Mouse (Mus musculus) midbrain, embryonic 16.5 days (tissue): ENCODE results near the gene Gm5089. TPM values are rescaled to one million over a fixed set of nuclear protein-coding genes. Genes with fewer than 3 reads are reported as not detected.

ENCODE experiments used
- ATAC-seq: fragments of 200-750 bp; cut with Nextera tagmentation; 2 replicates; pipeline ENCODE4 v1.8.0; 2017; ENCODE audit warnings: moderate TSS enrichment
- H3K27ac ChIP-seq: fragments of 300-500 bp; sonication (generic); 2 replicates; pipeline ENCODE4 v1.5.1; 2014; ENCODE audit warnings: mild to moderate bottlenecking, low read length, mixed read lengths
- H3K27me3 ChIP-seq: fragments of 300-500 bp; sonication (generic); 2 replicates; pipeline ENCODE4 v1.6.1; 2014; ENCODE audit warnings: low read depth, low read length, mixed read lengths; ENCODE audit not compliant: control insufficient read depth, insufficient read depth
- H3K36me3 ChIP-seq: fragments of 300-500 bp; sonication (generic); 2 replicates; pipeline ENCODE4 v1.6.1; 2014; ENCODE audit warnings: mild to moderate bottlenecking, low read length, moderate library complexity, mixed read lengths; ENCODE audit not compliant: control insufficient read depth, insufficient read depth
- H3K4me1 ChIP-seq: fragments of 300-500 bp; sonication (generic); 2 replicates; pipeline ENCODE4 v1.6.1; 2014; ENCODE audit warnings: mild to moderate bottlenecking, low read length, mixed read lengths; ENCODE audit not compliant: control insufficient read depth, insufficient read depth
- H3K4me2 ChIP-seq: fragments of 300-500 bp; sonication (generic); 2 replicates; pipeline ENCODE4 v1.6.1; 2014; ENCODE audit warnings: mild to moderate bottlenecking, low read length, mixed read lengths
- H3K4me3 ChIP-seq: fragments of 300-500 bp; sonication (generic); 2 replicates; pipeline ENCODE4 v1.5.1; 2014; ENCODE audit warnings: low read depth, mild to moderate bottlenecking, low read length, moderate library complexity, mixed read lengths
- H3K9ac ChIP-seq: fragments of 300-500 bp; sonication (generic); 2 replicates; pipeline ENCODE4 v1.6.1; 2014; ENCODE audit warnings: low read depth, low read length, mixed read lengths
- H3K9me3 ChIP-seq: fragments of 300-500 bp; sonication (generic); replicated peaks from 2 replicates; pipeline ENCODE4 v1.6.1; 2014; ENCODE audit warnings: mild to moderate bottlenecking, low read length, mixed read lengths; ENCODE audit not compliant: control insufficient read depth, poor library complexity, severe bottlenecking
- WGBS: fragments of 180-500 bp; shearing (Covaris S2); extraction: QIAGEN DNeasy Blood & Tissue Kit; methylation state at CpG from one replicate; pipeline ENCODE4 v1.1.7; 2014; 5-methylcytosine and 5-hydroxymethylcytosine counted together
- polyA plus RNA-seq: library from polyadenylated mRNA; unstranded; fragments of >200 nt; fragmentation: Nextera tagmentation; extraction: Ambion mirVana; gene quantifications from 2 replicates; pipeline ENCODE4 v1.2.1, GENCODE M21; 2015

The Gm5089 gene
- polyA plus RNA-seq: 0.82 and 1.4 TPM in 2 replicates

DNA sequence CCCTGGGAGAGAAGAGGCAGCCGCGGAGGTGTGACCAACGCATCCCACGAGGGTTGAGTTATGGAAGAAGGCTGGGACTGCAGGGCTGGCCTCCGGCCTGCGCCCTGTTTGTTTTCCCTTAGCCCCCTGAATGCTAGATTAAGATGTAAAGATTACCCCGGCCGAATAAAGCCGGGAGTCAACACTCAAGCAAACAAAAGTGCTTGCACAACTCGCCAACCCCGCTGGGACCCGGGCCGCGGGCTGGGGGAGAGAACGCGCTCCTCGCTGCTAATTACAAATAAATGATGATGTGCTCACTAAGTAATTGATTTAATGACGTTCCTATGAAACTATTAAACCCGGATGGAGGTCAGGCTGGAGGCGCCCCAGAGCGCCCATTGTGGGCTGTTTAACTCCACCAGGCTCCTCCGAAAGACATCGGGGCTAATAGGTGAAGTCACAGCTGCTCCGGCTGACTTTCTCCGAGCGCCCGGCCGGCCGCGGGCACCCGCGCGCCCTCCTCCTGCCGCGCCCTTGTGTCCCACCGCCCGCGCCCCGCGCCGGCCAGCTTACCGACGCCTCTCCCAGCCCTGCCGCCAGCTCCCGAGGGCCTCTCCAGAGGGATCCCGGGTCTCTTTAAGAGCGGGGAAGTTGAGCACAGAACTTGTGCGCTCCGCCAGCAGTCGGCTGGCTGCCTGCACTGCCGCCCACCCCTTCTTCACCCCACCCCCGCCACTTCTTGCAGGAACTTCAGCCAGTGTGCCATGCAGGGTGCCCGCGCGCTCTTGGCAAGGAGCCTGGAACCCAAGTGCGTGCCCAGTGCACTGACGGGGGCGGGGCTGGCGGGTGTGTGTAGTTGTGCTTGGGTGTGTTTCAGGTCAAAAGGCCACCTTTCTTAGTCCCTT is at the start of gene Gm5089:
Gene Gm5089 (minus strand): TSS at position 620 of the 887 bp plus-strand sequence.
- peaks cover 61% of the 10 kb centered on the region for H3K27me3 ChIP-seq
- peak within 1 kb of the TSS; percentile 56 for H3K9ac ChIP-seq
- peak within 1 kb of the TSS; percentile 40 for H3K4me3 ChIP-seq
- peak within 1 kb of the TSS; percentile 69 for H3K27ac ChIP-seq
- no peaks in the 10 kb centered on the region for H3K9me3 ChIP-seq
- peak; percentile 33 for ATAC-seq
- peak within 1 kb of the TSS; percentile 67 for H3K4me2 ChIP-seq
- no peaks in the 10 kb centered on the region for H3K36me3 ChIP-seq
- H3K4me1 ChIP-seq: peaks cover 14% of the 10 kb centered on the region
- WGBS: 1% methylated on average over 55 of the region's 59 CpGs

GRCm38 (mm10) chr14:122492015-122492414 is 41.1 kb upstream of the Gm5089 start:
- H3K27ac ChIP-seq: no peak overlapping the region
- no peaks in the 10 kb centered on the region for H3K36me3 ChIP-seq
- 70% methylated on average over 1 of the region's 1 CpGs for WGBS
- no peak for ATAC-seq
- H3K4me2 ChIP-seq: no peak overlapping the region
- no peaks in the 10 kb centered on the region for H3K4me1 ChIP-seq
- no peak overlapping the region for H3K9ac ChIP-seq
- peaks cover 23% of the 10 kb centered on the region for H3K27me3 ChIP-seq
- H3K4me3 ChIP-seq: no peak overlapping the region
- peaks cover 3% of the 10 kb centered on the region; the same call in 1 of the 2 replicates for H3K9me3 ChIP-seq

DNA sequence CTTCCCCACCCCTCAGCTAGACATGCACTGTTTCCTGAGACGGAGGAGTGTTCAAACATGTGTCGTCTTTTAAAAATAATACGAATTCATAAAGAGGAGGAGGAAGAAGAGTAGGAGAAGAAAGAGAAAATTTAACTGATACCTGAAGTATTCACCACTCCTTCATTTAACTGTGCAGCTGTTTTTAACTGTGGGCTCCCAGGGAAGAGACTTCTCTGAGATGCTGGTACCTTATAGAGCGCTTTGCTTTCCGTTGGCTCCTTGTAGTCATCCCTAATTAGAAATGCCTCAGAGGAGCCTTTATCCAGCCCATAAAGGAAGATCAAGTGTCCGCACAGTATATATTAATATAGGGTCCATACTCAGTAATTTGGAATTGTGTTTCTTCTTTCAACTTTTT is 40.6 kb upstream of the Gm5089 start:
- no peaks in the 10 kb centered on the region for H3K4me1 ChIP-seq
- no peak overlapping the region for H3K4me3 ChIP-seq
- H3K27ac ChIP-seq: no peak overlapping the region
- WGBS: 63% methylated on average over 6 of the region's 6 CpGs
- H3K9ac ChIP-seq: no peak overlapping the region
- H3K9me3 ChIP-seq: peaks cover 3% of the 10 kb centered on the region; the same call in 1 of the 2 replicates
- no peak overlapping the region for H3K4me2 ChIP-seq
- no peak for ATAC-seq
- H3K27me3 ChIP-seq: peaks cover 24% of the 10 kb centered on the region
- H3K36me3 ChIP-seq: no peaks in the 10 kb centered on the region

- Histone ChIP-seq H3K4me2 (peak within 1 kb of the TSS; percentile 42), H3K36me3 (no peaks in the 10 kb centered on the region), H3K27ac (peak within 1 kb of the TSS; percentile 68), H3K4me1 (peaks cover 2% of the 10 kb centered on the region; the same call in 1 of the 2 replicates), H3K4me3 (peak within 1 kb of the TSS; percentile 18), H3K9me3 (peaks cover 3% of the 10 kb centered on the region; the same call in 1 of the 2 replicates), H3K9ac (peak within 1 kb of the TSS; percentile 36; the same call in 1 of the 2 replicates), H3K27me3 (peaks cover 26% of the 10 kb centered on the region)
- ATAC-seq: peak; percentile 79
- WGBS: 1% methylated on average over 44 of the region's 51 CpGs
These were observed 39.8 kb upstream of the Gm5089 start, which contains the start of gene Gm10837 for GRCm38 (mm10) chr14:122490441-122491328. Gm10837 (plus strand) TSS chr14:122490586.

- peaks cover 27% of the 10 kb centered on the region for H3K27me3 ChIP-seq
These were observed 38.9 kb upstream of the Gm5089 start for GRCm38 (mm10) chr14:122489686-122490414.

GRCm38 (mm10) chr14:122489041-122489440 is 38.1 kb upstream of the Gm5089 start:
- Histone ChIP-seq H3K4me1 (peaks cover 2% of the 10 kb centered on the region; the same call in 1 of the 2 replicates), H3K36me3 (no peaks in the 10 kb centered on the region), H3K4me3 (no peak overlapping the region), H3K9me3 (no peaks in the 10 kb centered on the region; the same call in 1 of the 2 replicates), H3K27ac (no peak overlapping the region), H3K9ac (no peak overlapping the region), H3K4me2 (peak overlapping the region; percentile 30), H3K27me3 (peaks cover 35% of the 10 kb centered on the region)
- no peak for ATAC-seq
- WGBS: 2% methylated on average over 5 of the region's 5 CpGs

More at GRCm38 (mm10) chr14:122489686-122490414, 38.9 kb upstream of the Gm5089 start:
- Histone ChIP-seq H3K9ac (no peak overlapping the region), H3K4me3 (no peak overlapping the region; the same call in 1 of the 2 replicates), H3K27ac (peak overlapping the region; percentile 68; the same call in 1 of the 2 replicates), H3K4me1 (peaks cover 2% of the 10 kb centered on the region; the same call in 1 of the 2 replicates), H3K4me2 (peak overlapping the region; percentile 42), H3K36me3 (no peaks in the 10 kb centered on the region), H3K9me3 (peaks cover 3% of the 10 kb centered on the region; the same call in 1 of the 2 replicates)
- no peak for ATAC-seq
- WGBS: 4% methylated on average over 12 of the region's 12 CpGs

GRCm38 (mm10) chr14:122487366-122487765 is 36.5 kb upstream of the Gm5089 start:
- WGBS: 8% methylated on average over 5 of the region's 5 CpGs
- ATAC-seq: no peak
- Histone ChIP-seq H3K4me1 (peaks cover 2% of the 10 kb centered on the region; the same call in 1 of the 2 replicates), H3K4me3 (no peak overlapping the region), H3K4me2 (no peak overlapping the region), H3K36me3 (no peaks in the 10 kb centered on the region), H3K27me3 (peaks cover 41% of the 10 kb centered on the region), H3K9me3 (no peaks in the 10 kb centered on the region), H3K27ac (peak overlapping the region; percentile 54; the same call in 1 of the 2 replicates), H3K9ac (no peak overlapping the region)

DNA sequence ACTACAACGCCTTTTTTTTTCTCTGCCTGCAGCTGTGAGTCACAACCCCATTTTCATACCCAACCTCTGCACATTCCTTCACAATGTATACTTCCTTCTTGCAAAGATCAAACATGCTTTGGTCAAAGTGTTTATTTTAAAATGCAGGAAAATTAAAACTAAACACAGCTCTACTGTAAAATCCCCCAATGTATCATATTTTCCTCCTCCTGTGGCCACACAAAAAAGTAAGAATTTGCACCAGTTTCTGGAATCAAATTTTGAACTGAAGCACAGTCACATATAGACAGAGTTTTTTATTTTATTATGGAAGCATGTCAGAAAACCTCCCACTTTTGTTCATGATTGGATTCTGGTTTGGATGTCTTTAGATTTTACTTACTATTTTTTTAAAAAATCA is 35.7 kb upstream of the Gm5089 start:
- peaks cover 43% of the 10 kb centered on the region for H3K27me3 ChIP-seq
- no peak for ATAC-seq
- WGBS: 31% methylated on average over 1 of the region's 1 CpGs
- no peaks in the 10 kb centered on the region for H3K36me3 ChIP-seq
- H3K4me2 ChIP-seq: no peak overlapping the region
- H3K9me3 ChIP-seq: no peaks in the 10 kb centered on the region
- H3K27ac ChIP-seq: no peak overlapping the region
- no peak overlapping the region for H3K9ac ChIP-seq
- H3K4me3 ChIP-seq: no peak overlapping the region
- peaks cover 2% of the 10 kb centered on the region; the same call in 1 of the 2 replicates for H3K4me1 ChIP-seq
